Mouse (Mus musculus): ENCODE measurements around the gene Sbno1. TPM values are rescaled to one million over a fixed set of nuclear protein-coding genes. Genes with fewer than 3 reads are reported as not detected.

The Sbno1 gene
- polyA plus RNA-seq, 1 experiment = 189 TPM

GRCm38 (mm10) chr5:124452494-124453228 is 26.9 kb upstream of the Sbno1 start:
- Histone ChIP-seq H3K4me3 (ENCODE audit: low read depth, low read length) (no peak overlapping the region), H3K9ac (ENCODE audit: low read depth, poor library complexity, severe bottlenecking) (no peak overlapping the region), H3K36me3 (ENCODE audit: control insufficient read depth, insufficient read depth, low read length, poor library complexity, severe bottlenecking) (peaks cover 63% of the 10 kb centered on the region), H3K4me1 (ENCODE audit: control insufficient read depth, insufficient read depth, low read length) (peaks cover 3% of the 10 kb centered on the region), H3K27ac (ENCODE audit: insufficient read depth, low read length) (no peak overlapping the region), H3K27me3 (ENCODE audit: control insufficient read depth, insufficient read depth, low read length, poor library complexity, severe bottlenecking) (no peaks in the 10 kb centered on the region), H3K9me3 (replicated peaks; ENCODE audit: control insufficient read depth, insufficient read depth, low read length, poor library complexity, severe bottlenecking) (no peaks in the 10 kb centered on the region)
- TF ChIP-seq EP300 (IDR thresholded peaks at IDR 0.05; ENCODE audit: insufficient read depth, low read depth, low read length) (no peak), POLR2A (IDR thresholded peaks at IDR 0.05; ENCODE audit: insufficient read depth, low read length) (no peak), CTCF (IDR thresholded peaks at IDR 0.05; ENCODE audit: low read depth, low read length) (no peak)

- Histone ChIP-seq H3K4me1 (ENCODE audit: control insufficient read depth, insufficient read depth, low read length) (peaks cover 5% of the 10 kb centered on the region), H3K36me3 (ENCODE audit: control insufficient read depth, insufficient read depth, low read length, poor library complexity, severe bottlenecking) (peaks cover 54% of the 10 kb centered on the region), H3K9me3 (replicated peaks; ENCODE audit: control insufficient read depth, insufficient read depth, low read length, poor library complexity, severe bottlenecking) (no peaks in the 10 kb centered on the region), H3K4me3 (ENCODE audit: low read depth, low read length) (no peak overlapping the region), H3K9ac (ENCODE audit: low read depth, poor library complexity, severe bottlenecking) (no peak overlapping the region), H3K27me3 (ENCODE audit: control insufficient read depth, insufficient read depth, low read length, poor library complexity, severe bottlenecking) (no peaks in the 10 kb centered on the region), H3K27ac (ENCODE audit: insufficient read depth, low read length) (no peak overlapping the region)
- TF ChIP-seq POLR2A (IDR thresholded peaks at IDR 0.05; ENCODE audit: insufficient read depth, low read length) (no peak), EP300 (IDR thresholded peaks at IDR 0.05; ENCODE audit: insufficient read depth, low read depth, low read length) (no peak), CTCF (IDR thresholded peaks at IDR 0.05; ENCODE audit: low read depth, low read length) (no peak)
These were observed 25.0 kb upstream of the Sbno1 start for GRCm38 (mm10) chr5:124450641-124451340.

- peaks cover 52% of the 10 kb centered on the region for H3K36me3 ChIP-seq (ENCODE audit: control insufficient read depth, insufficient read depth, low read length, poor library complexity, severe bottlenecking)
- peaks cover 5% of the 10 kb centered on the region for H3K4me1 ChIP-seq (ENCODE audit: control insufficient read depth, insufficient read depth, low read length)
- TF ChIP-seq CTCF (IDR thresholded peaks at IDR 0.05; ENCODE audit: low read depth, low read length) (no peak), EP300 (IDR thresholded peaks at IDR 0.05; ENCODE audit: insufficient read depth, low read depth, low read length) (no peak), POLR2A (IDR thresholded peaks at IDR 0.05; ENCODE audit: insufficient read depth, low read length) (no peak)
- H3K9me3 ChIP-seq (replicated peaks; ENCODE audit: control insufficient read depth, insufficient read depth, low read length, poor library complexity, severe bottlenecking) = no peaks in the 10 kb centered on the region
- H3K27me3 ChIP-seq (ENCODE audit: control insufficient read depth, insufficient read depth, low read length, poor library complexity, severe bottlenecking) = no peaks in the 10 kb centered on the region
- no peak overlapping the region for H3K4me3 ChIP-seq (ENCODE audit: low read depth, low read length)
- no peak overlapping the region for H3K27ac ChIP-seq (ENCODE audit: insufficient read depth, low read length)
- no peak overlapping the region for H3K9ac ChIP-seq (ENCODE audit: low read depth, poor library complexity, severe bottlenecking)
These were observed 24.2 kb upstream of the Sbno1 start for GRCm38 (mm10) chr5:124450051-124450450.

DNA sequence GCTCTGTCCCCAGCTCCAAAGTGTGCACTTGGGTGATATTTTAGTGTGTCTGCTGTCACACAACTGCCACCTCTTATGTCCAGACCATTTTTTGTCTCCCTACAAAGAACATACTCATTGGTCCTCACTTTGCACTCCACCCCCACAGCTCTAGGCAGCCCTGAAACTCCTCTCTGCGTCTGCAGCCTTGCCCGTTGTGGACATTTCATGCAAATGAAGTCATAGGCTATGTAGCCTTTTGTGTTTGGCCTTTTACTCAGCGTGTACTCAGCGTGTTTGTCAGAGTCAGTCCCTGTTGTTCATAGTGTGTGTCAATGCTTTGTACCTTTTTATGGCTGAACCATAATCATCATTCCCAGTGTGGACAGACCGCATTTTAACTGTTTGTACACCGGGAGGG is 23.7 kb upstream of the Sbno1 start:
- Histone ChIP-seq H3K36me3 (ENCODE audit: control insufficient read depth, insufficient read depth, low read length, poor library complexity, severe bottlenecking) (peaks cover 47% of the 10 kb centered on the region), H3K9ac (ENCODE audit: low read depth, poor library complexity, severe bottlenecking) (no peak overlapping the region), H3K27me3 (ENCODE audit: control insufficient read depth, insufficient read depth, low read length, poor library complexity, severe bottlenecking) (no peaks in the 10 kb centered on the region), H3K4me3 (ENCODE audit: low read depth, low read length) (no peak overlapping the region), H3K27ac (ENCODE audit: insufficient read depth, low read length) (no peak overlapping the region), H3K9me3 (replicated peaks; ENCODE audit: control insufficient read depth, insufficient read depth, low read length, poor library complexity, severe bottlenecking) (no peaks in the 10 kb centered on the region), H3K4me1 (ENCODE audit: control insufficient read depth, insufficient read depth, low read length) (peaks cover 5% of the 10 kb centered on the region)
- TF ChIP-seq EP300 (IDR thresholded peaks at IDR 0.05; ENCODE audit: insufficient read depth, low read depth, low read length) = no peak
- no peak for TF ChIP-seq POLR2A (IDR thresholded peaks at IDR 0.05; ENCODE audit: insufficient read depth, low read length)
- TF ChIP-seq CTCF (IDR thresholded peaks at IDR 0.05; ENCODE audit: low read depth, low read length) = no peak

DNA sequence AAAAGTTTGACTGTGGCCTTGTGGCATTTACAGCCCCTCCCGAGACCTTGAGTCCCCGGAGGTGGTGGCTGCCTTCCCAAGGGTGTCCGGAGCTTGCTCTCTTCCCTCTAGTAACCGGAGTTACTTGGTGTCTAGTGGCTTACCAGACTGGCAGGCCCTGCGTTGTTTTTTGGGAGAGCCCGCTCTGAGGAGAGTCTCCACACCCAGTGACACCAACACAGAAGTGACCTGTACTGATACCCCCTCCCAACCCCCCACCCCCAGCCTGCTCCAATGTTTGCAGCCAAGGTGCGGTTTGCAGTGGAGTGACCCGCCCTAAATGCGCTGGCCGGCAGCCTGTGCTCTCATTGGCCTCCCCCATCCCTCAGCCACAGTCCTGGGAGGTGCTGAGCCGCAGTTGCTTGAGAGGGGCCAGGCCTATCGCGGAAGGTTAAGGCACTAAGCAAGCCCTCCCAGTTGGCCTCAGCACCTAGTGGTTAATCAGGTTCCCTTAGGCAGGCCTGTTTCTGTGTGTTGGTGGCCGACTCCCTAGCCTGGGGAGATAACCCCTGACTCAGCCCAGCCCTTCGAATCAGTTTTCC is 20.6 kb upstream of the Sbno1 start:
- Histone ChIP-seq H3K36me3 (ENCODE audit: control insufficient read depth, insufficient read depth, low read length, poor library complexity, severe bottlenecking) (peaks cover 43% of the 10 kb centered on the region), H3K27ac (ENCODE audit: insufficient read depth, low read length) (peak overlapping the region; percentile 79)
- TF ChIP-seq POLR2A (IDR thresholded peaks at IDR 0.05; ENCODE audit: insufficient read depth, low read length) (no peak), EP300 (IDR thresholded peaks at IDR 0.05; ENCODE audit: insufficient read depth, low read depth, low read length) (peak; percentile 67; the same call in 1 of the 2 replicates)

More for the DNA sequence above, 20.6 kb upstream of the Sbno1 start:
- Histone ChIP-seq H3K9me3 (replicated peaks; ENCODE audit: control insufficient read depth, insufficient read depth, low read length, poor library complexity, severe bottlenecking) (no peaks in the 10 kb centered on the region), H3K9ac (ENCODE audit: low read depth, poor library complexity, severe bottlenecking) (peak overlapping the region; percentile 98), H3K27me3 (ENCODE audit: control insufficient read depth, insufficient read depth, low read length, poor library complexity, severe bottlenecking) (no peaks in the 10 kb centered on the region), H3K4me3 (ENCODE audit: low read depth, low read length) (peak overlapping the region; percentile 78), H3K4me1 (ENCODE audit: control insufficient read depth, insufficient read depth, low read length) (peaks cover 5% of the 10 kb centered on the region)
